Mouse (Mus musculus) c-Kit-positive CD71-negative TER-119-negative erythroid progenitor cells, embryonic 14.5 days (primary cell): ENCODE measurements at regions not wholly inside any gene's neighbourhood (a gene's known extent, or its start where the extent isn't known, plus 50 kb on each side); places are given as distances from the start of the nearest gene placed in this dataset.
"Not testable (repeated sequence)": the region's sequence is repeated elsewhere in the genome, so short reads cannot be mapped to it uniquely, and the experiment has no call there.

Experiments used
- DNase-seq: peaks from one replicate; pipeline ENCODE4 v3.0.0-alpha.2; 2013; ENCODE audit warnings: low read depth

DNA sequence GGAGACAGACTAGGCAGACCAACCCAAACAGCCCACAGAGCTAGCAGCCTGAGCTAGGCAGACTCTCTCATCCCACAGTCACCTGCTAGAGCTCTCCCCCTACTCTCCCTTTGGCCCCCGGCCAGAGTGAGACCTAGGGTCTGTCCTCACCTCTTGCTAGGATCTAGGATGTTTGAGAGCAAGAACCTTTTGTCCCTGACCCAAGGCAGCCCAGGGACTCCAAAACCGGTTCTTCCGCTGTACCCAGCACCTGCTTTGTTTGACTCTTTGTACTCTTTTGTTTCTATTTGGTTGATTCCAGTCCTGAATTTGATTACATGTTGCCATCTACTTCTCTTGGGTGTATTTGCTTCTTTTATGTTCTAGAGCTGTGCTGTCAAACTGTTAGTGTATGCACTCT lies 75.3 kb downstream of the H60c start:
- no peak for DNase-seq

DNA sequence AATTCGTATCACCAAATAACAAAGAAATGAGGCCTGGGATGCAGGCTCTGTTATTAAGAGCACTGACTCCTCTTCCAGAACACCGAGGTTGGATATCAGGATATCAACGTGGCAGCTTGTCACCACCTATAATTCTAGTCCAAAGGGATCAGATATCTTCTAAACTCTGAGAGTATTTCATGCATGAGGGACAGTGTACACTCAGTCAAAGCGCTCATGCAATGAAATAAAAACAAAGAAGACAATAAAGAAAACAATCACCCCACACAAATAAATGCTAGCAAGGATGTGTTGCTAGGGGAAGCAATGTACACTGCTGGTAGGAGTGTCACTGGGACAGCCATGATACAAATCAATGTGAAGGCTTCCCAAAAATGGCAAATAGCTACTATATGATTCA lies 79.2 kb downstream of the H60c start:
- no peak for DNase-seq

DNA sequence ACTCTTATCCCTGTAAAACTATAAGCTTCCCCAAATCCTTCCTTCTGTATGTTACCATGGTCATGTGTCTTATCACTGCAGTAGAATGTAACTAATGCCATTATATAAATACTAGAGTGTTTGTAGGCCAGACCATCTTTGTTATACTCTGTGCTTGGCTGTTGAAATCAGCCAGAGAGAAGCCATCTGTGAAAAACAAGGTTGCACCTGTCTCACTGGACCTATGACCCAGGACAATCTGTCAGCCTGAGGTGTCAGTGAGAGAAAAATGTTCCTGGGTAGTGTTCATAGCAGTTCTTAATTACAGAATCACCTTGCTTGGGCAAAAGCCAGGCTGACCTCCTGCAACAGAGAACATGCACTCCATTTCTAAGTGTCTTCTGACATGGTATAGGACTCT lies 87.5 kb downstream of the H60c start:
- DNase-seq = no peak

DNA sequence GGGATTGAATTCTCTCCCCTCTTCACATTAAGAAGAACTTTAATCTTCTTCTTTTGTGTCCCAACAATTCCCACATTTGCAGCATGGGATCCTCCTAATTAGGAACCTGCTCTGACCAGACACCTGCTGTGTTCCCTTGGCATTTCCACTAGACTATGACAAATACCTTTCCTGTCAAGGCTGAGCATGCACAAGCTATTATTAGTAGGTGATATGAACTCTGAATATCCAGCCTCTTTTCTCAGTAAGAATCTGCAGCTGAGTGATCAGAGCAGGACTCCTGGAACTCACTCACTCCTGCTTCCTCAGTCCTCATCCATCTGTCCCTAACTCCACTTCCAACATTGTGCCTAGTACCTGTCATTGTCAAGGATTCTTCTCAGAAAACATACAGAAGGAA lies 94.0 kb downstream of the H60c start:
- no peak for DNase-seq

DNA sequence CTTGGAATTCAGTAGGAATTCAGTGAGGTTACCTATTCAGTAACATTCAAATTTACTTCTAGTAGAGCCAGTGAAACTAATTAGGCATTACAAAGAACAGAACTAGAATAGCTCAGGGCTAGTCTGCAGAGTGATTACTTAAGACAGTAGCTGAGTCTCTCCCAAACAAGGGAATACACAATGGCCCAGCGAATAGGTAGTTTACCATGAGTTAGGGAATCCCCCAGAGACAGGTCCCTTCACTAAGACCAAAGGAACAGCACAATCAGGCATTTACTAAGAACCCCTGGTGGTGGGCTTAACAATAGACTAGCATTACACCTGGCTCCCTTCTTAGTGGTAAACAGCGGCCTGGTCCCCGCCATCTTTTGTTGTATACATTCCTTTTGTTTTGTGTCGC lies 94.6 kb downstream of the H60c start:
- not testable (repeated sequence) for DNase-seq

DNA sequence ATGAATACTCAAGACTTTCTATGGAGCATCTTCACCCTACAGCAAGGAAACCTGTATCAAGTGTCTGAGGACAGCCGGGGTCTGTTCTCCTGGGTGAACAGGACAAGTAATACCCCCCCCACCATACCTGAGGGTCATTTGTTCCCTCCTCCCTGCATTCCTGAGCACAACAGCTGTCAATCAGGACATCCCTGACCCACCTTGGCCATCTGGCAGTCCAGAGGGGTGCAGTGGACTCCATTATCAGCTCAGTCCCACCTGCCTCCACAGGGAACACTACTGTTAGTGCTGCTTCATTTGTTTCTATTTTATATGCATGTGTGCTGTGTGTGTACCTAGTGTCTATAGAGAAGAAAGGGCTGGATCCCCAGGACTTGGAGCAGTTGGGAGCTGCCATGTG lies 95.3 kb downstream of the H60c start:
- DNase-seq = no peak

DNA sequence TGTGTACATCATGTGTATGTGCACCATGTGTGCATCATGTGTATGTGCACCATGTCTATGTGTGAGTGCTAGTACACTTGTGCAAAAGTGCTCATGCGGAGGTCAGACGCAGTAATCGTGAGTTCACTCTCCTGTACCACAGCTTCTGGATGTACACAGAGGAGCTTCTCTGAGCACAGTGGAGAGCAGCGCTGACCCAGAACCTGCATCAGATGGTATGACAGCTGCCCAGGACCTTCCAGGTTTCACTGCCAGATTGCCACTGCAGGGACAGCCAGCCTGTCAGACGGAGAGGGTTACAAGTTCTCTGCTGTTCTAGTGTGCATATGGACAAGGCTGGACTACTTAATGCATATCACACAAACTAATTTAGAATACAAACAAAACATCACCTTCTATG lies 96.2 kb downstream of the H60c start:
- DNase-seq = no peak

DNA sequence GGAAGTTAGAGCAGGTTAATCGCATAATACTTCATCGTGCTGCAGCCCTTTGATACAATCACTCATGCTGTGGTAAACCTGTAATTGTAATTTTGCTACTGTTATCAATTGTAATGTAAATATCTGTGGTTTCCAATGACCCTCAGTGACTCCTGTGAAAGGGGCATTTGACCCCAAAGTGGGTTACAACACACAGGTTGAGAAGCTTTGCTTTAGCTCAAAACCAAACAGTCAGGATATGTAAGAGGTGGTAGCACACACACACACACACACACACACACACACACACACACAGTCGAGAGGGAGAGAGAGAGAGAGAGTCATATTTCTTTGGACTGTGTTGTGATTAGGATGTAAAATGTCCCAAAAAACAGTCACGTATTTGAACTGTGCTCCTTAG lies 112.0 kb downstream of the H60c start:
- no peak for DNase-seq

DNA sequence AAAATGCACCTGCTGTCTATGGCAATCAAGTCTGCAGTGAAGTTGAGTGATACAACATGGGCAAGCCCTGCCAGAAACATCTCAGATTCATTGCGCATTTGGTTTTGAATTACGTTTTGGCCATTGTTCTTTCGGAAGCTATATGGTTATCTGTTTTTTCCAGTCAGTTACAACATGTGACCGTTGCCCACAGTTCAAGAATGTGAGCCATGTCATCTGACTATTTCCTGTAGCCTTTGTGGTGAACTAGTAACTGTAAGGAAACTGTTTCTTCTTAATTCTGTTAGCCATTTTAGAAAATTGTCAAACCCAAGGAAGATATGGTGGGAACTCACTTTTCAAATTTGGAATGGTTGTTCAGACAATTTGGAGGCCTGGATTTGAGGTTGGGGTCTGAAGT lies 119.4 kb downstream of the H60c start:
- DNase-seq = no peak

DNA sequence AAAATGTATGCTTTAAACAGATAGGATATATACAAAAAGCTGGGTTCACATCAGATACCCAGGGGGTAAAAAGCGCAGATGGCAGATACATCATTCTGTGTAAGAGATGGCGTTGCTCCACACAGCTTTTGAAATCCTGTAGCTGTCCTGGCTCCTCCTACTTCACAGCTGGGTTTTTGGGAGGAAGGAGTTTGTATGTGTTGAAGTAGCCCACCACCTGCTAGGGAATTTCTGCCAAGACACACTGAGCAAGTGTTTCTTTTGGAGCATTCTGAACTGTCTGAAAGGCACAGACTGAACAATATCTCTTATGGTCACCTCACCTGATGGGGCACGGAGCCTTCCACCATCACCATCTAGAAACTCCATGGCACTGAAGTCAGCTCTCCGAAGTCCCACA lies 128.3 kb downstream of the H60c start:
- DNase-seq = no peak

DNA sequence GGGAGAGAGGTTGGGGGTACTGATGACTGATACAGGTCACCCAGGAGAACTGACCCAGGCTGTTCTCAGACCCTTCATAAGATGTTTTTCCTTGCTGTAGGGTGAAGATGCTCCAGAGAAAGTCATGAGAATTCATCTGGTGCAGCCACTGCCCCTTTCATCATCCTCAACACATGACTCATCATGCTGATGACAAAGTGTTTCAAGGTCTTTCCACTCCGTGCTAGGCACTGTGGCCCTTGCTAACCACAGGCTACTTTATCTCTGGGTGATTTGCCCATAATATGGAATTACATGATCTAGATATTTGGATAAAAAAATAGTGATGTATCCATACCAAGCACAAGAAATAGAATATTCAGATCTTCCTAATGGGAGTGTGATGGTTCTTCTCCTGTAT lies 140.1 kb downstream of the H60c start:
- no peak for DNase-seq

DNA sequence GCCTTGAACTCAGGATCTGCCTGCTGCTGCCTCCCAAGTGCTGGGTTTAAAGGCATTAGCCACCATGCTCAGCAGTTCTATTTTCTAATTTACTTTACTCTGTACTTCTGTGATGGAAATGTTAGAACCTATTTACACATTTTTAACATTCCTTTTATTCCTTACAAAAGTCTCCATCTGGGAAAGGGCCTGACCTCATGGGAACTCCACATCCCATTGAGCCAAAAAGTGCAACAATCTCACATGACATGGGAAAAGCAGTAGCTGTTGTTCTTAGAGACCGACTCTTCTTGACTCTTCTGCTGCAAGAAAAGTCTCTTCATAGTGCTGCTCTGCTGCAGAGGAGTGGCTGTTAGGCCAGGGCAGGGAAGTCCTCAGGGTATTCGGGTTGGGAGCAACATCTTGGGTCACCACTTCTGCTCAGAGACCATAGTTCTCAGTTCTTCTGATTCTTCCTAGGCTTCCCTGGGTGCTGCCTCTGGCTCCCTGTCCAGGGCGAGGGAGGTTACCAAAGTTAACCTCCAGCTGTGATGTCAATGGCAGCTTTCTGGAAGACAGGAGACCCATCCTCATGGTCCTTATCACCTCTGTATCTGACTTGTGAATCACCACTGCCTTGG lies 150.0 kb downstream of the H60c start:
- DNase-seq = no peak

DNA sequence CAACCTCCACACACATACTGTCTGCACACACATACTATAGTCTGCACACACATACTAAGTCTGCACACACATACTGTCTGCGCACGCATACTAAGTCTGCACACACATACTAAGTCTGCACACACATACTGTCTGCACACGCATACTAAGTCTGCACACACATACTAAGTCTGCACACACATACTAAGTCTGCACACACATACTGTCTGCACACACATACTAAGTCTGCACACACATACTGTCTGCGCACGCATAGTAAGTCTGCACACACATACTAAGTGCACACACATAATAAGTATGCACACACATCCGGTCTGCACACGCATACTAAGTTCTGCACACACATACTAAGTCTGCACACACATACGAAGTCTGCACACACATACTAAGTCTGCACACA lies 153.2 kb downstream of the H60c start:
- DNase-seq = not testable (repeated sequence)

DNA sequence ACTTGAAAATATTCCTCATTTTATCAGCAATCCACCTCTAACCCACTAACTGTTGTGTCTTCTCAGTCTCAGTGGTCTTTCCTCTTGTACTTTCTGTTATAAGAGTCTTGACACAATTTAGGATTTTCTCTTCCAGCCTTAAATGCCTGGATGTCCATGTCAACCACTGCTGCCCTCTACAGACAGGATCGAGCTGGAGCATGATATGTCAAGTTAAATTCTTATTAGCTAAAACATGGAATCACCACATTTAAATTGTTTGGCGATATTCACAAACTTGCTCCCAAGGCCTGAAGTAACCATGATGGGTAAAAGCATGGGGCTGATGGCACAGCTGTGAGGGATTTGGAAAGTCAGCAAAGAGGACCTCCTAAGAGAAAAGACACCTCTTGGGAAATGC lies 159.6 kb downstream of the H60c start:
- DNase-seq = peak; percentile 1
